Mouse (Mus musculus) E14TG2a.4 (cell line): ENCODE data around the gene Hpdl.

ENCODE experiments used
- H3K27me3 ChIP-seq: 2 replicates; pipeline ENCODE4 v1.6.1; 2014; ENCODE audit warnings: low read length, control low read depth; ENCODE audit not compliant: insufficient read depth
- H3K36me3 ChIP-seq: 2 replicates; pipeline ENCODE4 v1.6.1; 2014; ENCODE audit warnings: low read length, control low read depth; ENCODE audit not compliant: insufficient read depth
- H3K4me1 ChIP-seq: replicated peaks from 2 replicates; pipeline ENCODE4 v1.6.1; 2014; ENCODE audit warnings: low read depth, low read length, control low read depth
- H3K4me3 ChIP-seq: replicated peaks from 2 replicates; pipeline ENCODE4 v1.5.1; 2014; ENCODE audit warnings: mild to moderate bottlenecking, low read length
- H3K9me3 ChIP-seq: 2 replicates; pipeline ENCODE4 v1.6.1; 2014; ENCODE audit warnings: low read length, control low read depth
- CTCF ChIP-seq: conservative IDR thresholded peaks from 2 replicates; pipeline ENCODE4 v1.5.1; 2014; ENCODE audit warnings: low read length
- NANOG ChIP-seq: IDR thresholded peaks from 2 replicates; pipeline ENCODE4 v1.6.1; 2014; ENCODE audit warnings: borderline replicate concordance, low read length, mixed read lengths
- POU5F1 ChIP-seq: IDR thresholded peaks from 2 replicates; pipeline ENCODE4 v1.6.1; 2014; ENCODE audit warnings: low read length, borderline replicate concordance

The Hpdl gene

DNA sequence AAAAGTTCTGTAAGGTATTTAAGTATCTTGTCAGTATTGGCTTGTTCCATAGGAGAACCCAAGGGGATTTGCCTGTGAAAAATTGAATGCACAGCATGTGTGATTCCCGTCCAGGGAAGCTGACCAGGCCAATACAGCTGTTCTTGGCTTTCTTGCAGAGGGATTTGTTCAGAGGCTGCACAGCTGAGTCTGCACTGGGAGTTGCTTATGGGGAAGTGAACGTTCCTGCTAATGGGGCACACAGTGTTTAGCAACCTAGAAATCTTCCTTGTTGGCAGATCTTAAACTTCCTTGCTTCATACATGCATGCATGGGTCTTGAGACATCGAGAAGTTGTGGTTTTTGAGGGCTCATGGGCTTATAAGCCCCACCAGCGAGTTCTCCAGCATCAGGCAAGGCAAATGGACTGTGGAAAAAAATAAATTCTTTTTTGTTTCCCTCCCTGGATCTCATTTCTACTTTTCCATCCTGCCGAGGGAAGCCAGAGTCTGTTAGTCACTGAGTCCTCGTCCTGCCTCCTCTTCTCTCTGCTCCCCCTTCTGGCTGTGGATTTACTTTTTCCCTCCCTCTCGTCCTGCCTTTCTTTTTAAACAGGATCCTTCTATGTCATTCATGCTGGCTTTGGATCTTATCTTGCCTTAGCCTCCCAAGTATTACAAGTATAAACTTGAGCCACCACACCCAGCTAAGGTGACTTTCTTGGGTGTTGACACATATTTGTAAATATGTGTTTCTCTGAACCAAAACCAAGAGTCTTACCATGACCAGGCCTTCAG lies 33.3 kb downstream of the Hpdl start:
- H3K9me3 ChIP-seq: no peaks in the 10 kb centered on the region
- H3K27me3 ChIP-seq: no peaks in the 10 kb centered on the region
- peaks cover 38% of the 10 kb centered on the region for H3K4me1 ChIP-seq
- TF ChIP-seq NANOG: no peak
- TF ChIP-seq POU5F1: no peak
- TF ChIP-seq CTCF: no peak
- H3K4me3 ChIP-seq: no peak overlapping the region
- peaks cover 24% of the 10 kb centered on the region for H3K36me3 ChIP-seq

DNA sequence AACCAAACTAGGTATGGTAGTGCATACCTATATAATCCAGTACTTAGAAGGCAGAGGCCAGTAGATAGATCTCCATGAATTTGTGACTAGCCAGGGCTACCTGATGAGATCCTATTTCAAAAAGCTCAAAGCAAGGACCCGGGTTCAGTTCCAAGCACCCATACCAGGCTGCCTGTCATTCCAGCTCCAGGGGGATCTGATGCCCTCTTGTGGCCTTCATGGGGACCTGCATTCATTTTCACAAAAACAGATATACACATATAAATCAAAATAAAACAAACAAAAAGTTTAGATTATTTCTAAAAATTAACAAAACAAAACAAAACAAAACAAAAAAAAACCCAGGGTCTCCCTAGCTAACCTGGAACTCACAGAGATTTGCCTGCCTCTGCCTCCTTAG lies 34.9 kb downstream of the Hpdl start:
- H3K27me3 ChIP-seq: no peaks in the 10 kb centered on the region
- H3K4me3 ChIP-seq: no peak overlapping the region
- TF ChIP-seq CTCF (peak; percentile 68), POU5F1 (no peak)
- H3K9me3 ChIP-seq: no peaks in the 10 kb centered on the region
- peaks cover 48% of the 10 kb centered on the region for H3K4me1 ChIP-seq
- peaks cover 14% of the 10 kb centered on the region for H3K36me3 ChIP-seq

DNA sequence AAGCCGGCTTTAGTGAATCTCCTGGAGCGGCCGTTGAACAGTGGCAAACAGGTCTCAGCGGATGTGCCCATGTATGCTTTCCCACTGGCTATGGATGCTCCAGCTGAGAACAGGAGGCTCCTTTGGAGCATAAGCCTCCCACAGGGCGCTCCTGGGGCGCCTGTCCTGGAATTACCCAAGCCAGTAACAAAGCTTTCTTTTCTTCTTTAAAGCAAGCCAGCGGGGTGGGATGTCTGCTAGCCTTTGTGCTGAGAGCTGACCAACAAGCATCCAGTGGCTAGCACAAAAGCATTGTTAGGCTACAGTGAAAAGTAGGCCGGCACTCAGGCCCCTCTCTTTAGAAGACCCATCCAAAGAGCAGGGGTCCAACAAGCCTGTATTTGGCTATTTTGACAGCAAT lies 39.3 kb downstream of the Hpdl start:
- H3K4me1 ChIP-seq: peaks cover 81% of the 10 kb centered on the region
- H3K27me3 ChIP-seq: no peaks in the 10 kb centered on the region
- H3K36me3 ChIP-seq: peaks cover 3% of the 10 kb centered on the region
- H3K9me3 ChIP-seq: no peaks in the 10 kb centered on the region
- H3K4me3 ChIP-seq: peak overlapping the region; percentile 21; the same call in 1 of the 2 replicates
- TF ChIP-seq CTCF (no peak), NANOG (peak; percentile 64; the same call in 1 of the 2 replicates), POU5F1 (peak; percentile 24; the same call in 1 of the 2 replicates)

DNA sequence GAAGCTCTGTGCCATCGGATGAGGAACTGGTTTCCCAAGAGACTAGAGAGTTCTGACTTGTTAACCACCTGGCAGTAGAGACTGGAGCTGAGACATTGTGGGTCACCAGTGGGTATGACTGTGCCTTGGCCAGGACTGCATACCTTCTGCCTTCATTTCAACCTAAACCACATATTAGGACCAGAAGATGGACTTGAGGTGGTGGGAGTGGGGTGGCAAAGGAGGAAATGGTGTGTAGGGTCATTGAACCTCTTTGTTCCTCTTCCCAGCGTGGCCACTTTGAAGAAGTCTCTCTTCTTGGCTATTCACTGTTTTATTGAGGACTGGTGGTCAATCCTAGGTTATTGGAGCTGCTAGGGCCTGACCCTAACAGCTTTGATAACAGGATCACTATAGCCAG lies 40.1 kb downstream of the Hpdl start:
- Histone ChIP-seq H3K9me3 (no peaks in the 10 kb centered on the region), H3K4me1 (peaks cover 87% of the 10 kb centered on the region), H3K27me3 (no peaks in the 10 kb centered on the region), H3K4me3 (peak overlapping the region; percentile 14), H3K36me3 (peaks cover 3% of the 10 kb centered on the region)
- TF ChIP-seq POU5F1 (no peak), NANOG (no peak), CTCF (no peak)

DNA sequence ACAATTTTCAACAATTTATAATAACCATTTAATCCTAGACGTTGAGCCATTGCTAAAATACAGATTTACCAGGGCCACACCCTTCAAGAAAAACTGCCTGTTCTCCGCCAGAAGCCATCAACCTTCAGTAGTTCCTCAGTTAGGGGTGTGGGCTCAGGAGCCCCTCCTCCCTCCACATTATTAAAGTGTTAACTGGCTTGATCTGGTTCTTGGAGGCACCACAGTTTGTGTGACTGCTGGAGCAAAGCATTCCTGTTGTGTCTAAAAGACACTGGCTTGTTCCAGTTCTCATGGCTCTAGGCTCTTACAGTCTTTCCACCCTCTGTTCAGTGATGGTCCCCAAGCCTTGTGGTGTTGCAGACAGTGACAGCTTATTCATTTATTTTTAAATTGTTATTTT lies 41.0 kb downstream of the Hpdl start:
- Histone ChIP-seq H3K4me3 (peak overlapping the region; percentile 14; the same call in 1 of the 2 replicates), H3K27me3 (no peaks in the 10 kb centered on the region), H3K36me3 (peaks cover 8% of the 10 kb centered on the region), H3K9me3 (no peaks in the 10 kb centered on the region), H3K4me1 (peaks cover 93% of the 10 kb centered on the region)
- TF ChIP-seq POU5F1 (no peak), NANOG (no peak), CTCF (no peak)

DNA sequence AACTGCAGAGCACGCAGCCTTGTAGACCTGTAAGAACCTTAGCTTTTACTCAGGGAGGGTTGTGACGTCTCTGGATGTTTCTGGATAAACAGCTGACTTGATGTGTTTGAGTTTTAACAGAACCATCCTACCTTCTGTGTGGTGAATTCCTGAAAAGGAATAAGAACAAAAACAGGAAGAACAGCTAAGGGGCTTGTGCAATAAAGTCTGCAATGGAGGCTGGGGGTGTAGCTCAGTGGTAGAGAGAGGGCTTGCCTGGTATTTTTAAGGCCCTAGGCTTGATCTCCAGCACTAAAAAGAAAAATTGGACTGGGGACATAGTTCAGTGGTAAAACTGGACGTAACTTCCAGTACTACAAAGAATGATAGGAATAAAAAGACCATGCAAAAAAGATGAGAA lies 44.4 kb downstream of the Hpdl start:
- Histone ChIP-seq H3K4me1 (peaks cover 81% of the 10 kb centered on the region), H3K27me3 (no peaks in the 10 kb centered on the region), H3K9me3 (no peaks in the 10 kb centered on the region), H3K4me3 (no peak overlapping the region), H3K36me3 (peaks cover 18% of the 10 kb centered on the region)
- TF ChIP-seq POU5F1 (no peak), NANOG (no peak), CTCF (no peak)

DNA sequence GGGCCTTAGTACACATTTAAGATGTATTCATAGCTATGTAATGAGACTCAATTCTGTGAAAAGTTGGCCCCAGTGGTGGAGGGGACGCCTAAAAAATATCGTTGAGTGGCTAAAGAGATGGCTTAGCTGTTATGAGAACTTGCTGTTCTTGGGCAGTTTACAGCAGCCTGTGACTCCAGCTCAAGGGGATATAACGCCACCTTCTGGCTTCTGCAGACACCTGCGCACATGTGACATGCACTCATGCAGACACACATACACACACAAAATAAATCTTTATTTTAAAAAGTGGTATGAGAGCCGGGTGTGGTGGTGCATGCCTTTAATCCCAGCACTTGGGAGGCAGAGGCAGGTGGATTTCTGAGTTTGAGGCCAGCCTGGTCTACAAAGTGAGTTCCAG lies 45.1 kb downstream of the Hpdl start:
- H3K27me3 ChIP-seq: no peaks in the 10 kb centered on the region
- H3K9me3 ChIP-seq: no peaks in the 10 kb centered on the region
- peaks cover 74% of the 10 kb centered on the region for H3K4me1 ChIP-seq
- H3K4me3 ChIP-seq: no peak overlapping the region
- TF ChIP-seq POU5F1 (no peak), CTCF (peak; percentile 34), NANOG (no peak)
- H3K36me3 ChIP-seq: peaks cover 25% of the 10 kb centered on the region
